Mouse (Mus musculus): ENCODE measurements around the gene Rab3gap1.

DNA sequence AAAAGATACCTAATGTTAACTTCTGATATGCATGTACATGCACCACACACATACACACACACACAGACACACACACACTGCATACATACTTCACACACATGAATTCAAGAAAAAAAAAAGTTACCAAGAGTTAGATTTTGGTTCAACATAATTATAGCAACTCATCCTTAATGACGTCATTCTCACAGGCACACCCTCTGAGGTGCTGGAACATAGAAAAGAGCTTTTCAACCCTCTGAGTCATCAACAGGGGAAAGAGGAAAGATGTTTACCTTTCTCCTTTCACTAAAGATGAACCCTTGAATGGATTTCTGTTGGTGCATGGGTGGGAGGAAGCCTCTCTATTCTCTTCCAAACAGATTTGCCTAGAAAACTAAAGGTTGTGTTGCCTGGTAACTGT lies 30.0 kb upstream of the Rab3gap1 start:
- TF ChIP-seq POLR2A (IDR thresholded peaks at IDR 0.05; ENCODE audit: control insufficient read depth, extremely low read depth, insufficient read depth, low read length, poor library complexity), result no peak
- no peak for TF ChIP-seq CTCF (IDR thresholded peaks at IDR 0.05; ENCODE audit: borderline replicate concordance, control insufficient read depth, extremely low read depth, insufficient read depth, low read length, poor library complexity)

All from thymus, adult 2 months (tissue).